Mouse (Mus musculus) CH12.LX (cell line): ENCODE measurements at regions not wholly inside any gene's neighbourhood (a gene's known extent, or its start where the extent isn't known, plus 50 kb on each side); places are given as distances from the start of the nearest gene placed in this dataset.

Source experiments
- DNase-seq: peaks from one replicate; pipeline ENCODE4 v3.0.0-alpha.2; 2013; ENCODE audit errors: extremely low read depth
- H3K27ac ChIP-seq: 2 replicates; pipeline ENCODE4 v1.5.1; 2012; ENCODE audit warnings: low read depth, mild to moderate bottlenecking, control low read depth, moderate library complexity; ENCODE audit not compliant: insufficient read depth
- H3K27me3 ChIP-seq: replicated peaks from 2 replicates; pipeline ENCODE3; 2012; ENCODE audit warnings: inconsistent platforms
- H3K36me3 ChIP-seq, 2 experiments: replicated peaks in 1 of 2; 2 replicates each; pipeline versions ENCODE3 to v1.6.1; 2012; ENCODE audit warnings: inconsistent platforms in 1 of 2, low read length in 1 of 2, mild to moderate bottlenecking in 1 of 2, mixed read lengths in 1 of 2, moderate library complexity in 1 of 2; ENCODE audit not compliant: control insufficient read depth in 1 of 2, insufficient read depth in 1 of 2
- H3K4me1 ChIP-seq, 2 experiments: 2 replicates each; pipeline ENCODE4 v1.6.1; 2012; ENCODE audit warnings: inconsistent platforms in 1 of 2, moderate library complexity in 1 of 2; ENCODE audit not compliant: insufficient read depth in 2 of 2, control insufficient read depth in 1 of 2
- H3K4me2 ChIP-seq: 2 replicates; pipeline ENCODE4 v1.6.1; 2012; ENCODE audit warnings: low read depth, mild to moderate bottlenecking, control low read depth; ENCODE audit not compliant: poor library complexity, insufficient read depth, severe bottlenecking
- H3K4me3 ChIP-seq, 3 experiments: fragments of 150-350 bp in 1 of 3; sonication (generic) in 1 of 3; replicated peaks in 1 of 3; 2 replicates each; pipeline versions ENCODE3 to v1.5.1; 2011 to 2012; ENCODE audit warnings: low read depth in 2 of 3, low read length in 2 of 3, mild to moderate bottlenecking in 2 of 3, moderate library complexity in 2 of 3, control low read depth in 1 of 3, improper control_type of control experiment in 1 of 3, inconsistent platforms in 1 of 3, mixed read lengths in 1 of 3; ENCODE audit not compliant: poor library complexity in 1 of 3
- H3K79me2 ChIP-seq: replicated peaks from 2 replicates; pipeline ENCODE4 v1.6.1; 2012; ENCODE audit warnings: mild to moderate bottlenecking, moderate library complexity; ENCODE audit not compliant: control insufficient read depth, poor library complexity, insufficient read depth, severe bottlenecking; ENCODE audit errors: extremely low read depth
- H3K9ac ChIP-seq: 2 replicates; pipeline ENCODE4 v1.6.1; 2012; ENCODE audit warnings: low read depth, mild to moderate bottlenecking, control low read depth, moderate library complexity; ENCODE audit not compliant: insufficient read depth
- H3K9me3 ChIP-seq: replicated peaks from 2 replicates; pipeline ENCODE3; 2012; ENCODE audit warnings: low read length, inconsistent platforms, mixed read lengths
- BHLHE40 ChIP-seq: IDR thresholded peaks from 2 replicates; pipeline ENCODE4 v1.6.1; 2011; ENCODE audit warnings: mild to moderate bottlenecking, low read depth, low read length, improper control_type of control experiment
- CHD2 ChIP-seq: IDR thresholded peaks from 2 replicates; pipeline ENCODE4 v1.6.1; 2011; ENCODE audit warnings: low read length, improper control_type of control experiment
- E2F4 ChIP-seq: IDR thresholded peaks from 2 replicates; pipeline ENCODE4 v1.6.1; 2011; ENCODE audit warnings: low read depth, low read length, improper control_type of control experiment; ENCODE audit not compliant: insufficient replicate concordance
- ELF1 ChIP-seq: IDR thresholded peaks from 2 replicates; pipeline ENCODE4 v1.6.1; 2014; ENCODE audit warnings: low read depth, mild to moderate bottlenecking, inconsistent platforms, low read length, improper control_type of control experiment
- EP300 ChIP-seq: IDR thresholded peaks from 2 replicates; pipeline ENCODE4 v1.6.1; 2011; ENCODE audit warnings: low read length, improper control_type of control experiment
- GABPA ChIP-seq: IDR thresholded peaks from 2 replicates; pipeline ENCODE4 v1.6.1; 2012; ENCODE audit warnings: low read depth, low read length, improper control_type of control experiment, inconsistent platforms; ENCODE audit not compliant: insufficient replicate concordance
- HCFC1 ChIP-seq: IDR thresholded peaks from 2 replicates; pipeline ENCODE4 v1.6.1; 2012; ENCODE audit warnings: low read depth, mild to moderate bottlenecking, inconsistent platforms, low read length, improper control_type of control experiment
- JUND ChIP-seq: conservative IDR thresholded peaks from 2 replicates; pipeline ENCODE4 v1.6.1; 2011; ENCODE audit warnings: low read depth, low read length, improper control_type of control experiment
- KAT2A ChIP-seq: IDR thresholded peaks from 2 replicates; pipeline ENCODE4 v1.6.1; 2012; ENCODE audit warnings: low read length, improper control_type of control experiment, inconsistent platforms; ENCODE audit not compliant: insufficient replicate concordance
- MAFK ChIP-seq: IDR thresholded peaks from 2 replicates; pipeline ENCODE4 v1.6.1; 2011; ENCODE audit warnings: low read length, improper control_type of control experiment; ENCODE audit not compliant: insufficient replicate concordance
- MAX ChIP-seq: IDR thresholded peaks from 2 replicates; pipeline ENCODE4 v1.6.1; 2011; ENCODE audit warnings: low read length, improper control_type of control experiment
- MXI1 ChIP-seq: IDR thresholded peaks from 2 replicates; pipeline ENCODE4 v1.6.1; 2011; ENCODE audit warnings: mild to moderate bottlenecking, low read depth, low read length, improper control_type of control experiment
- NELFE ChIP-seq: IDR thresholded peaks from 2 replicates; pipeline ENCODE4 v1.6.1; 2011; ENCODE audit warnings: low read depth, low read length, improper control_type of control experiment
- NRF1 ChIP-seq: IDR thresholded peaks from 2 replicates; pipeline ENCODE4 v1.6.1; 2014; ENCODE audit warnings: low read depth, mild to moderate bottlenecking, inconsistent platforms, low read length, improper control_type of control experiment, moderate library complexity
- POLR2A ChIP-seq: IDR thresholded peaks from 2 replicates; pipeline ENCODE4 v1.6.1; 2011; ENCODE audit warnings: low read depth, mild to moderate bottlenecking, improper control_type of control experiment, low read length
- RCOR1 ChIP-seq: conservative IDR thresholded peaks from 2 replicates; pipeline ENCODE4 v1.6.1; 2012; ENCODE audit warnings: low read depth, mild to moderate bottlenecking, inconsistent platforms, low read length, improper control_type of control experiment
- SIN3A ChIP-seq: IDR thresholded peaks from 2 replicates; pipeline ENCODE4 v1.6.1; 2012; ENCODE audit warnings: low read length, improper control_type of control experiment, inconsistent platforms
- SMC3 ChIP-seq: IDR thresholded peaks from 2 replicates; pipeline ENCODE4 v1.6.1; 2011; ENCODE audit warnings: low read depth, low read length, improper control_type of control experiment
- USF1 ChIP-seq: IDR thresholded peaks from 2 replicates; pipeline ENCODE4 v1.6.1; 2014; ENCODE audit warnings: low read depth, mild to moderate bottlenecking, inconsistent platforms, low read length, improper control_type of control experiment
- ZC3H11A ChIP-seq: IDR thresholded peaks from 2 replicates; pipeline ENCODE4 v1.6.1; 2012; ENCODE audit warnings: low read depth, mild to moderate bottlenecking, inconsistent platforms, low read length, improper control_type of control experiment
- ZNF384 ChIP-seq: IDR thresholded peaks from 2 replicates; pipeline ENCODE4 v1.6.1; 2012; ENCODE audit warnings: low read depth, low read length, improper control_type of control experiment, inconsistent platforms
- dilution Hi-C: fragments of 300-500 bp; cut with MboI; formaldehyde crosslinking; loops from 2 replicates; pipeline ENCODE4 v1.14.3; 2020; ENCODE audit warnings: low sequenced_read_pairs; ENCODE audit not compliant: extremely low pct_unique_long_range_greater_than_20kb, extremely low pct_ligation_motif_present
- in situ Hi-C: fragments of 300-500 bp; cut with MboI; formaldehyde crosslinking; loops from 3 replicates; pipeline ENCODE4 v1.14.3; 2019; ENCODE audit warnings: low sequenced_read_pairs, low pct_ligation_motif_present, low pct_unique_long_range_greater_than_20kb, mixed read lengths

- TF ChIP-seq E2F4 (no peak), ZC3H11A (peak; percentile 81), CHD2 (no peak), RCOR1 (no peak), MAX (no peak), NELFE (peak; percentile 38; the same call in 1 of the 2 replicates)
Observed at GRCm38 (mm10) chr13:52275675-52276074, 255.4 kb downstream of the Diras2 start (continued).

GRCm38 (mm10) chr13:52277195-52277594 lies 253.9 kb downstream of the Diras2 start:
- dilution Hi-C loops = no loop called here
- H3K79me2 ChIP-seq = no peaks in the 10 kb centered on the region
- no peaks in the 10 kb centered on the region for H3K27me3 ChIP-seq
- no peak overlapping the region for H3K27ac ChIP-seq
- peaks cover 15 to 49% of the 10 kb centered on the region in 2 experiments for H3K4me1 ChIP-seq
- H3K9ac ChIP-seq = no peak overlapping the region
- H3K36me3 ChIP-seq = no peaks in the 10 kb centered on the region
- peaks cover 4% of the 10 kb centered on the region for H3K9me3 ChIP-seq
- H3K4me3 ChIP-seq = no peak overlapping the region
- no peak for DNase-seq
- H3K4me2 ChIP-seq = no peak overlapping the region
- TF ChIP-seq BHLHE40 = 0 out of 2 replicates have a peak, but pooled peaks have one; percentile 10
- no peak for TF ChIP-seq MXI1
- in situ Hi-C loops = loop anchor here (5.0 kb wide), 1 partner anchor 255 kb away; the partner anchor contains the start of gene Diras2

GRCm38 (mm10) chr13:52278831-52279230 lies 252.2 kb downstream of the Diras2 start:
- dilution Hi-C loops (no loop called here), in situ Hi-C loops (loop anchor here (5.0 kb wide), 1 partner anchor 253 kb away; the partner anchor contains the start of gene Diras2)
- no peaks in the 10 kb centered on the region for H3K27me3 ChIP-seq
- H3K4me1 ChIP-seq = peaks cover 15 to 49% of the 10 kb centered on the region in 2 experiments
- H3K79me2 ChIP-seq = no peaks in the 10 kb centered on the region
- no peak overlapping the region for H3K4me3 ChIP-seq
- H3K9me3 ChIP-seq = peaks cover 4% of the 10 kb centered on the region
- H3K9ac ChIP-seq = no peak overlapping the region
- TF ChIP-seq HCFC1 = no peak
- no peak for TF ChIP-seq JUND
- no peak for TF ChIP-seq KAT2A
- no peak for TF ChIP-seq USF1
- no peak for TF ChIP-seq EP300
- TF ChIP-seq GABPA = no peak
- TF ChIP-seq SMC3 = no peak
- no peak for TF ChIP-seq NRF1
- no peak for TF ChIP-seq MAFK
- TF ChIP-seq MAX = no peak
- TF ChIP-seq SIN3A = no peak
- TF ChIP-seq NELFE = no peak
- no peak for TF ChIP-seq ELF1
- TF ChIP-seq ZNF384 = no peak
- TF ChIP-seq RCOR1 = no peak
- no peak for TF ChIP-seq MXI1
- TF ChIP-seq POLR2A = no peak
- TF ChIP-seq BHLHE40 = no peak
- TF ChIP-seq E2F4 = no peak
- no peak overlapping the region for H3K4me2 ChIP-seq
- H3K36me3 ChIP-seq = no peaks in the 10 kb centered on the region
- no peak overlapping the region for H3K27ac ChIP-seq
- DNase-seq = no peak
